Mouse (Mus musculus): ENCODE results near the gene A4galt.
"Not testable (repeated sequence)": the region's sequence is repeated elsewhere in the genome, so short reads cannot be mapped to it uniquely, and the experiment has no call there.

Gene A4galt

GRCm38 (mm10) chr15:83268428-83268827 lies 16.9 kb upstream of the A4galt start:
- not testable (repeated sequence) for ATAC-seq (ENCODE audit: low TSS enrichment)

GRCm38 (mm10) chr15:83265269-83265668 lies 13.7 kb upstream of the A4galt start:
- ATAC-seq (ENCODE audit: low TSS enrichment) = no peak

GRCm38 (mm10) chr15:83263405-83263804 lies 11.8 kb upstream of the A4galt start:
- ATAC-seq (ENCODE audit: low TSS enrichment) = no peak

- ATAC-seq (ENCODE audit: low TSS enrichment) = no peak
Observed at GRCm38 (mm10) chr15:83257906-83258305, 6.3 kb upstream of the A4galt start.

DNA sequence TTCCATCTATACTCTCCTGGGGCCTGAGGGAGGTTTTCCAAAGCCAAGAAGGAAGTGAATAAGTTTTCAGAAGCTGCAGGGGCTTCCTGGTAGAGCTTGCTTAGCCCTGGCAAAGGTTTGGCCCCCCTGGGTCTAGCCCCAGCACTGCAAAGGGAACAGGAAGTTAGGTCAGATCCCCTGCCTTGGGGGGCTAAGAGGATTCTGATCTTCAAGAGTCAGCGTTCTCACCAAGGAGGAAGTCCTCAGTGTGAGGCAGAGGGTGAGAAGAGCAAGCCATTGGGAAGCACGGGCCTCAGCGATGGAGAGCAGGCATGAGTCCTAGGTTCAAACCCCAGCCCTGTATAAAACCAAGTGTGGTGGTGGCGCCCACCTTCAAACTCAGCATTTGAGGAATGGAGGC lies 4.9 kb upstream of the A4galt start:
- no peak for ATAC-seq (ENCODE audit: low TSS enrichment)

DNA sequence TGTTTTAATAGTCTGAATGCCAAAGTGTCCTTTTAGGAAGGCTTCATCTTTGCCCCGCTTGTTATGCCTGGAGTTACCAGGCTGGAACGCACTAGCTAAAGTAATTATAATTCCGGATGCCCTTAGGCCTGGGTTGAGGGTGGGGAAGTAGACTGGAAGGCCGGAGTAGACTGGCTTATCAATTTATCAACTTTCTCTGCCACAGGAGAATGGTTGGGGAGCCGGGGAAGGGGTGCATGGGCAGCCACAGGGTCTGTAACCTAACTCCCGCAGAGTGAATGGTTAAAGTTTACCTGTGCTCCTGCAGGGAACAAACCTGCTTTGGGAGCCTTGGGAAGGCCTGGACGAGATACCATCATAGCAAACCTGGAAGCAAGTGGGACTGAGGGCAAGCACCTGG lies 4.4 kb upstream of the A4galt start:
- no peak for ATAC-seq (ENCODE audit: low TSS enrichment)

DNA sequence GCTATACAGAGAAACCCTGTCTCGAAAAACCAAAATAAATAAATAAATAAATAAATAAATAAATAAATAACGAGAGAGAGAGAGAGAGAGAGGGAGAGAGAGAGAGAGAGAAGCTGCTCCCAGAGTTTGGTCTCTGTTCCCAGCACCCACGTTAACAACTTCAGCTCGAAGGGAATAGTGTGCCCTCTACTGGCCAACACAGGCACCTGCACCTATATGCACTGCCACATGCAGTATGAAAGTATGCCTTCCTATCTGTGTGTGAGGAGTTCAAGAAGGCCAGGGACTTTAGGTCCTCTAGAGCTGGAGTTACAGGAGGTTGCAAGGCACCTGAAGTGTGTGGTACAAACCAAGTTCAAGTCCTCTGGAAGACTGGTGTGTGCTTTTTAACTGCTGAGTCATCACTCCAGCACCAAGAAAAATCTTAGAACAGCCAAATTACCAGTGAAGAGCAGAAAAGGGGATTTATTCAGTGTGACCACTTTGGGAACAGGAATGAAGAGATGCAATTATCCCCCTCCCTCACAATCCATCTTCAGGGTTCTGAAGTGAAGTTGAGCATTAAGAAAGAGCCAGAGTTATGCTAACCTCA lies 3.7 kb upstream of the A4galt start:
- ATAC-seq (ENCODE audit: low TSS enrichment) = no peak

- ATAC-seq (ENCODE audit: low TSS enrichment) = no peak
Observed at GRCm38 (mm10) chr15:83254372-83255070, 2.9 kb upstream of the A4galt start.

DNA sequence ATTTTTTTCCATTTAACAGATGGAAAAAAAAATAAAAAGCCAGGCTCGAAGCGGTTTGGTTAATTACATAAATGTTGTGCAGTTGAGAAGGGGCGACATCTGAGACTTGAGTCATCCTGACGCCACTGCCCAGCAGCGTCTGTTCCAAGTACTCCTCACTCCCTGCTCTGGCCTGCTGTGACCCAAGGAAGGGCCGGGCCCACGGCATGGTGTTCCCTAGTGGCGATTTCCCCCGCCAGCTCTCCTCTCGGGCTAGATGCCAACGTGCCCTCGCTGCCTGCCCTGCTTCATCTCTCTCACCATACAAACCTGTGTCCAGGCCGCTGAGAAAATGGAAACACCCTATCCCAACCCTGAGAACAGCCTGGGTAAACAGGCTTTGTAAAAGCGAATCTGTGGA lies 486 bp upstream of the A4galt start:
- no peak for ATAC-seq (ENCODE audit: low TSS enrichment)

GRCm38 (mm10) chr15:83250651-83251175 lies 861 bp downstream of the A4galt start:
- ATAC-seq (ENCODE audit: low TSS enrichment) = no peak

DNA sequence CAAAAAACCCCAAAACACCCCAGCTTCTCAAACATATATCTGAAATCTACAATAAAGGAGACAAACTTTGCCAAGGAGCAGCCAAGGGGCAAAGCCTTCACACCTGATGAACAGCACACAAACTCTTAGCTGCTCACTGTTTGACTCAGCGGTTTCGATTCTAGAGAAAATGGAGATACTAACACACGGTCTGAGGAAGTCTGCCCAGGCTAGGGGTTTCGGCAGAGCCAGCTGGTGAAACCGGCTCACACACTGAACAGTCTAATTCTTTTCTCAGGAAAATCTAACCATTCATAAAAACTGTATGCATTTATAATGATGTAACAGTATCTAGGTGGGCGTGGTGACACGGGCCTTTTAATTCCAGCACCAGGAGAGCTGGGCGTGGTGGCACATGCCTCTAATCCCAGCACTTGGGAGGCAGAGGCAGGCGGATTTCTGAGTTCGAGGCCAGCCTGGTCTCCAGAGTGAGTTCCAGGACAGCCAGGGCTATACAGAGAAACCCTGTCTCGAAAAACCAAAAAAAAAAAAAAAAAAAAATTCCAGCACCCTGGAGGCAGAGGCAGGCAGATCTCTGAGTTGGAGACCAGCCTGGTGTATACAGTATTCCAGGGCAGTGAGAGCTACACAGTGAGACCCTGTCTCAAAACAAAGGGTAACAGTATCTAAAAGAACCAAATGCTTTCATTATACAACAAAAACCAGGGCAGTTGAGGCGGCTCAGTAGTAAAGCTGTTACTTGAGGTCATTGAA lies 1.9 kb downstream of the A4galt start:
- ATAC-seq (ENCODE audit: low TSS enrichment) = no peak

- no peak for ATAC-seq (ENCODE audit: low TSS enrichment)
Observed at GRCm38 (mm10) chr15:83248236-83248844, 3.2 kb downstream of the A4galt start.

DNA sequence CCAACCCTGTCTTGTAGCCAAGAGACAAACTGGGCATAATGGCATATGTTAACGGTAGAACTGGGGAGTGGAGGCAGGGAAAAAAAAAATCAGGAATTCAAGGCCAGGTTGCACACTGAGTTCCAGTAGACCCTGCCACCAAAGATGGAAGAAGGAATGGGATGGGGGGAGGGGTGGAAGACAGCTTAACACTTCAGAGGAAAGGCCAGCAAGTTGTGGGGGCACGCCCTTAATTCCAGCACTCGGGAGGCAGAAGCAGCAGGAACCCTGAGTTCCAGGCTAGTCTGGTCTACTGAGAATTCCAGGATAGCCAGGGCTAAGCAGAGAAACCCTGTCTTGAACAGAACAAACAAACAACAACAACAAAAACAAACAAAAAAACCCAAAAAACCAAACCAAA lies 7.2 kb downstream of the A4galt start:
- ATAC-seq (ENCODE audit: low TSS enrichment) = no peak

- no peak for ATAC-seq (ENCODE audit: low TSS enrichment)
Observed at GRCm38 (mm10) chr15:83241961-83242680, 9.5 kb downstream of the A4galt start.

DNA sequence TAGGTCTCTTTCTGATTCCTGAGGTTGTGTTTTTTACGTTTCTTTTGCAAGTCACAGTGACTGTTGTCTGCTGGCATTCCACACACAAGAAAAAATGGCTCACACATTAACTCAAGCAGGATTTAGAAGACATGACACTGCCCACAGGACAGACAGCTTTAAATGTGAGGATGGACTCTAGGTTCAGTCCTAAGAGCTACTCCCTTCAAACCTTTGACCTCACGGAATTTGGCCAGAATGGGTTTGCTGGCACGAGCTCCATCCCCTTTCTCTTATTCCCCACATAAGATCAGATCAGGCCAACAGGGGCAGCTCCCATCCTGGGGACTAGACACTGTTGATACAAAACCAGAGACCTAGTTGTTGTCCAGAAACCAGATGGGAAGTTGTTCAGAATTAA lies 10.1 kb downstream of the A4galt start:
- ATAC-seq (ENCODE audit: low TSS enrichment) = no peak

- no peak for ATAC-seq (ENCODE audit: low TSS enrichment)
Observed at GRCm38 (mm10) chr15:83237460-83238243, 13.9 kb downstream of the A4galt start.

DNA sequence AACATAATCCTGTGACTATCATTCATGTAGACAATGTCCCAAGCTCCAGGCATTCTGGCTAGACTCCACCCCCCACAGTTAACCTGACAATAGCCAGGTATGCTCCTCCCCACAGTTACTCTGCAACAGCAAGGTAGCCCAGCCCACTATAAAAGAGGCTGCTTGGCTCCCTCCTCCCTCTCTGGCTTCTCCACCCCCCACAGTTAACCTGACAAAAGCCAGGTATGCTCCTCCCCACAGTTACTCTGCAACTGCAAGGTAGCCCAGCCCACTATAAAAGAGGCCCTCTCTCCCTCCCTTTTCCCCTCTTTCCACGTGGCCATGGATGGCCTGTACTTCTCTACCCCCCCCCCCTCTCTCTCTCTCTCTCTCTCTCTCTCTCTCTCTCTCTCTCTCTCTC lies 14.8 kb downstream of the A4galt start:
- ATAC-seq (ENCODE audit: low TSS enrichment) = no peak

DNA sequence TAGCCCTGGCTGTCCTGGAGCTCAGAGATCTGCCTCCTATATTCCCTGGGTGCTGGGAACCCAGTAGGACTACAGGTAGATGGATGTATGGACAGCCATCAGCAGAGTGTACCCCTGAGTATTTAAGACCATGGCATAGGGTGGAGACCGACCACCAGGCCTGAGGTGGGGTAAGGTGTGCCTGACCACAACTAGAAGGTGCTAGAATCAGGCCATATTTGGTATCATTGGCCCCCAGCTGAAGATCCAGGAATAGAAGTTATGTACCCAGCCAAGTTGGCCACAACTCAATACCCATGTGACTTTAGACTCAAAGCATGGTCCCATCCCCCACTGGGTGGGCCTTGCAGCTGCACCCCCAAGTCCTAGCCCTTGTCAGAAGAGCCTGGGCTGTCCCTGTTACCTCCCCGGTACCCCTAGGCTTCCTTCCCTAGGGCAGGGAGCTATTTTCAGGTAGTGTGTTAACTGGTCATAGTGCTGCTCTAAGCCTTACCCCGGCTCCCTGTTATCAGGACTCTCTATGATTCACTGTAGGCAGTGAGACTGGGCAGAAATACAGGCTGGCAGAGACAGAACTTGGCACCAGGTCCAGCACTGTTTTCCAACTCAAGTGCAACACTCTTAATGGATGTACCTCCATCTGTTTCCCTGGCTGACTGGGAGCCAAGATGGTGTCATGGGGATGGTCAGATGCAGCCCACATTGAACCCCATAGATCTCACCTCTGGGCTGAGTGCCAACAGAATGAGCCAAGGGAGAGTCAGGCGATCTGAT lies 18.2 kb downstream of the A4galt start:
- ATAC-seq (ENCODE audit: low TSS enrichment) = no peak

DNA sequence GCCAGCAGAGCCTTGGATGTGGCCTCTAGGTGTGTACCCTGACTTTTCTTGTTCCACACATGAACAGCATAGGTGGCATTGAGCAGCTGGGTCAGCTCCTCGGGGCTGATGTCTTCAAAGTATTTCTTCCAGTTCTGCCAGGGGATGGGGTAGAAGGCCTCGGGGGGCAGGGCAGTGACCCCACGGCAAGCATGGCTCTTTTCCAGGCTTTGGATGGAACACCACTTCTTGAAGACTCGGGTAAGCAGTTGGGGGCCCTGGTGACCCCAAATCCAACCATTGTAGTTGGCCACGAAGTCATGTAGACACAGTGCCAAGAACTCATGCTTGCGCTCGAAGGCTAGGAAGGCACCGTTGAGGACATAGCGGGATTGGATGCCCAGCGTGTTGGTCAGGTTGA lies 24.0 kb downstream of the A4galt start:
- ATAC-seq (ENCODE audit: low TSS enrichment) = no peak

- no peak for ATAC-seq (ENCODE audit: low TSS enrichment)
Observed at GRCm38 (mm10) chr15:83226871-83227270, 24.7 kb downstream of the A4galt start.

All from frontal cortex, adult (tissue).